8 mouse cellular contexts compared by ENCODE assay signal in genomic region chr8:117334748-117335393, GRCm38 (mm10).
DNase-seq lines count a peak whose midpoint lies in the region; ATAC-seq lines count a peak whose summit lies in the region.

No protein-coding gene starts in this region.

- H3K27me3 ChIP-seq in hindbrain, embryonic 12.5 days, result no peaks in the 10 kb centered on the region
- no peaks in the 10 kb centered on the region for H3K27me3 ChIP-seq in limb, embryonic 15.5 days

- H3K4me1 ChIP-seq in hindbrain, embryonic 12.5 days, result peaks cover 70% of the 10 kb centered on the region
- H3K4me1 ChIP-seq in limb, embryonic 15.5 days, result peaks cover 54% of the 10 kb centered on the region

- no peaks in the 10 kb centered on the region for H3K9me3 ChIP-seq in hindbrain, embryonic 12.5 days (replicated peaks)
- no peaks in the 10 kb centered on the region for H3K9me3 ChIP-seq in limb, embryonic 15.5 days

- H3K4me3 ChIP-seq in hindbrain, embryonic 12.5 days, result no peak overlapping the region
- H3K4me3 ChIP-seq in limb, embryonic 15.5 days, result no peak overlapping the region

- peak overlapping the region; percentile 37; the same call in 1 of the 2 replicates for H3K27ac ChIP-seq in hindbrain, embryonic 12.5 days
- H3K27ac ChIP-seq in limb, embryonic 15.5 days, result peak overlapping the region; percentile 47

- WGBS in hindbrain, embryonic 12.5 days, result 36% methylated on average over 14 of the region's 14 CpGs
- WGBS in limb, embryonic 15.5 days, result 31% methylated on average over 14 of the region's 14 CpGs

- ATAC-seq in hindbrain, embryonic 12.5 days (ENCODE audit: low FRiP score), result 0 out of 2 replicates have a peak, but pooled peaks have one; percentile 2
- ATAC-seq in limb, embryonic 15.5 days (ENCODE audit: insufficient number of reproducible peaks, low FRiP score, low TSS enrichment, low read depth), result no peak

- intact Hi-C loops in left cerebral cortex, postnatal 14 days (cut with DNase I), result loop anchor here (5.0 kb wide), 1 partner anchor 78 kb away; the partner anchor contains the start of gene Cmip

- DNase-seq in ES-CJ7 (ENCODE audit: low read depth, low spot score), result peak; percentile 49
- DNase-seq in c-Kit-negative CD71-positive TER-119-positive erythroid progenitor cells, embryonic 14.5 days (ENCODE audit: low read depth, low spot score), result peak; percentile 63
- no peak for DNase-seq in left cerebral cortex, postnatal 14 days (ENCODE audit: low spot score in 2 of 2)
- DNase-seq in frontal cortex, adult 2 months (ENCODE audit: extremely low spot score in 1 of 2, low spot score in 1 of 2), result no peak
- DNase-seq in spleen, adult 18-20 months, result no peak
- no peak for DNase-seq in right cerebral cortex, postnatal 14 days

- H3K9ac ChIP-seq in hindbrain, embryonic 12.5 days, result peak overlapping the region; percentile 3; the same call in 1 of the 2 replicates
- no peak overlapping the region for H3K9ac ChIP-seq in limb, embryonic 15.5 days

- no peaks in the 10 kb centered on the region for H3K36me3 ChIP-seq in hindbrain, embryonic 12.5 days
- no peaks in the 10 kb centered on the region for H3K36me3 ChIP-seq in limb, embryonic 15.5 days

- no peak overlapping the region for H3K4me2 ChIP-seq in hindbrain, embryonic 12.5 days (replicated peaks)
- H3K4me2 ChIP-seq in limb, embryonic 15.5 days, result no peak overlapping the region

Comparison
In these comparisons a context has a peak if more than half of its experiments do, and no peak if none do; other contexts are left out.
1. DNase-seq: peak in ES-CJ7 (single experiment) and c-Kit-negative CD71-positive TER-119-positive erythroid progenitor cells, embryonic 14.5 days (single experiment); none in left cerebral cortex, postnatal 14 days (0 of 2), frontal cortex, adult 2 months (0 of 2), spleen, adult 18-20 months (0 of 2) and right cerebral cortex, postnatal 14 days (single experiment).